In the genomic region with DNA sequence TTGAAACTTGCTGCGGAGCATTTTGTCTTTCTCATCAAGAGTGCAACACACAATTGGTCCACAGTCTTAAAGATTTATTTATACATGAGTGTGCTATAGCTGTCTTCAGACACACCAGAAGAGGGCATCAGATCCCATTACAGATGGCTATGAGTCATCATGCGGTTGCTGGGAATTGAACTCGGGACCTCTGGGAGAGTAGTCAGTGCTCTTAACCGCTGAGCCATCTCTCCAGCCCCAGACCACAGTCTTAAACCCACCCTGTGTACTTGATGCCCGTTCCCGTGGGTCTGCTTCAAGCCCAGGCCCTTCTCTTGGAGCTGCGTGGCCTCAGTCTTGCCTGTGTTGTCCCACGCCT, we compare ENCODE assay signal across 9 mouse cellular contexts. TPM values are rescaled to one million over a fixed set of nuclear protein-coding genes. Genes with fewer than 3 reads are reported as not detected.
A peak's percentile ranks its signal among the peaks of the same experiment; 100 is the strongest.
DNase-seq lines count a peak whose midpoint lies in the region; ATAC-seq and TF ChIP-seq lines count a peak whose summit lies in the region.
"Had no signal": no experiment of that assay in that cellular context is flagged by ENCODE, and none has a peak within 500 bp of the region (broad histone marks: within the 10 kb centered on the region; RNA-seq: fewer than 3 reads in every experiment).

No protein-coding gene starts in this region.

- H3K9me3 ChIP-seq in megakaryocyte, embryonic 14.5 days, result no peaks in the 10 kb centered on the region
- H3K9me3 ChIP-seq in embryonic facial prominence, embryonic 12.5 days, result no peaks in the 10 kb centered on the region
- H3K9me3 ChIP-seq: neural tube, embryonic 13.5 days had no signal

- no peak for TF ChIP-seq POLR2A in small intestine, adult 2 months (IDR thresholded peaks at IDR 0.05; ENCODE audit: low read depth, low read length)

- peak overlapping the region; percentile 11; the same call in 1 of the 2 replicates for H3K4me2 ChIP-seq in embryonic facial prominence, embryonic 12.5 days (replicated peaks)
- H3K4me2 ChIP-seq: neural tube, embryonic 13.5 days had no signal

- H3K27me3 ChIP-seq in megakaryocyte, embryonic 14.5 days (replicated peaks), result peaks cover 2% of the 10 kb centered on the region
- H3K27me3 ChIP-seq in embryonic facial prominence, embryonic 12.5 days, result no peaks in the 10 kb centered on the region
- no peaks in the 10 kb centered on the region for H3K27me3 ChIP-seq in small intestine, adult 2 months (ENCODE audit: control insufficient read depth, insufficient read depth, low read length)
- H3K27me3 ChIP-seq: neural tube, embryonic 13.5 days had no signal

- no peak for ATAC-seq in megakaryocyte, adult 5-6 weeks (ENCODE audit: poor library complexity, severe bottlenecking)
- no peak for ATAC-seq in embryonic facial prominence, embryonic 12.5 days (ENCODE audit: insufficient number of reproducible peaks, insufficient read depth, low FRiP score, low TSS enrichment)

- H3K4me1 ChIP-seq in megakaryocyte, embryonic 14.5 days, result peaks cover 38% of the 10 kb centered on the region
- peaks cover 8% of the 10 kb centered on the region for H3K4me1 ChIP-seq in embryonic facial prominence, embryonic 12.5 days
- peaks cover 5% of the 10 kb centered on the region for H3K4me1 ChIP-seq in small intestine, adult 2 months (ENCODE audit: control insufficient read depth, insufficient read depth, insufficient read length, low read length)

- TF ChIP-seq CTCF in small intestine, adult 2 months (IDR thresholded peaks at IDR 0.05; ENCODE audit: extremely low read depth, insufficient read length, insufficient replicate concordance, low read depth, low read length), result no peak

- H3K9ac ChIP-seq in embryonic facial prominence, embryonic 12.5 days, result no peak overlapping the region
- H3K9ac ChIP-seq: neural tube, embryonic 13.5 days had no signal

- H3K36me3 ChIP-seq in megakaryocyte, embryonic 14.5 days (replicated peaks; ENCODE audit: low read length), result no peaks in the 10 kb centered on the region
- H3K36me3 ChIP-seq in embryonic facial prominence, embryonic 12.5 days, result no peaks in the 10 kb centered on the region
- H3K36me3 ChIP-seq in small intestine, adult 2 months (ENCODE audit: control insufficient read depth, insufficient read depth, low read length), result no peaks in the 10 kb centered on the region
- H3K36me3 ChIP-seq: neural tube, embryonic 13.5 days had no signal

- WGBS in embryonic facial prominence, embryonic 12.5 days, result 72% methylated on average over 8 of the region's 8 CpGs
- 76% methylated on average over 8 of the region's 8 CpGs for WGBS in small intestine, adult 2 months

- peak; percentile 29 for DNase-seq in NIH3T3 (ENCODE audit: low read depth)
- DNase-seq in adrenal gland, postnatal 36 days, result no peak
- no peak for DNase-seq in embryo, embryonic 10.5 days (ENCODE audit: low spot score)
- DNase-seq: cerebellum, adult 11 months had no signal

- H3K27ac ChIP-seq in embryonic facial prominence, embryonic 12.5 days, result no peak overlapping the region
- peak overlapping the region; percentile 70 for H3K27ac ChIP-seq in small intestine, adult 2 months (ENCODE audit: insufficient read depth, low read depth, low read length)
- H3K27ac ChIP-seq: neural tube, embryonic 13.5 days had no signal

- H3K4me3 ChIP-seq in megakaryocyte, embryonic 14.5 days (replicated peaks), result peak overlapping the region; percentile 91
- no peak overlapping the region for H3K4me3 ChIP-seq in embryonic facial prominence, embryonic 12.5 days
- H3K4me3 ChIP-seq in small intestine, adult 2 months (ENCODE audit: low read depth, low read length), result peak overlapping the region; percentile 29; the same call in 1 of the 2 replicates
- H3K4me3 ChIP-seq: neural tube, embryonic 13.5 days had no signal

RNA-seq across cellular contexts. Expression of a gene that starts 34.1 kb away (rescaled TPM):
- 1.2 TPM in 1 of 2 replicates, not detected in the other for polyA plus RNA-seq in megakaryocyte, embryonic 14.5 days (2012; ENCODE audit: insufficient read depth, low replicate concordance)
- 20.4 and 21.8 TPM in 2 replicates for total RNA-seq in megakaryocyte, adult 5-6 weeks (2015)
- 31.6 and 32.5 TPM in 2 replicates for total RNA-seq in megakaryocyte, adult 5-6 weeks (2017)
- 33.5 and 34.9 TPM in 2 replicates for polyA plus RNA-seq in embryonic facial prominence, embryonic 12.5 days (2016; fragmentation: Nextera tagmentation; extraction: Ambion mirVana)
- 3.4 and 8.5 TPM in 2 replicates for polyA plus RNA-seq in small intestine, adult 2 months (2012; rRNA removed)
- total RNA-seq in adrenal gland, postnatal 36 days (2021), result 10 to 100 TPM; 36.1 to 38.7 TPM
